Mouse (Mus musculus) kidney, adult 2 months (tissue): ENCODE measurements at regions not wholly inside any gene's neighbourhood (a gene's known extent, or its start where the extent isn't known, plus 50 kb on each side); places are given as distances from the start of the nearest gene placed in this dataset.

Experiments used
- CTCF ChIP-seq: fragments of 200-500 bp; conservative IDR thresholded peaks from 2 replicates; pipeline ENCODE4 v1.5.1; 2011; ENCODE audit warnings: low read depth, mild to moderate bottlenecking, control low read depth, low read length, moderate library complexity, mixed read lengths; ENCODE audit not compliant: insufficient read depth, insufficient read length
- POLR2A ChIP-seq: fragments of 200-500 bp; IDR thresholded peaks from one replicate; pipeline ENCODE4 v1.6.1; 2011; ENCODE audit warnings: low read depth, low read length, control low read depth

- TF ChIP-seq CTCF (no peak), POLR2A (no peak)
These were observed 439.9 kb upstream of the Smarca2 start for GRCm38 (mm10) chr19:26164993-26165392.
